12 mouse cellular contexts compared by ENCODE assay signal in genomic region chr11:46235334-46235733, GRCm38 (mm10). TPM values are rescaled to one million over a fixed set of nuclear protein-coding genes. Genes with fewer than 3 reads are reported as not detected.
A peak's percentile ranks its signal among the peaks of the same experiment; 100 is the strongest.
DNase-seq lines count a peak whose midpoint lies in the region; ATAC-seq and TF ChIP-seq lines count a peak whose summit lies in the region.
"Had no signal": no experiment of that assay in that cellular context is flagged by ENCODE, and none has a peak within 500 bp of the region (broad histone marks: within the 10 kb centered on the region; RNA-seq: fewer than 3 reads in every experiment).

Gene Fndc9, plus strand, starts transcription at chr11:46235531.

- no peak within 1 kb of the TSS for H3K4me3 ChIP-seq in forebrain, embryonic 10.5 days
- no peak within 1 kb of the TSS; the same call in 1 of the 2 replicates for H3K4me3 ChIP-seq in olfactory bulb, adult 2 months (ENCODE audit: insufficient read depth, low read depth, low read length)
- H3K4me3 ChIP-seq: embryonic facial prominence, embryonic 12.5 days; limb, embryonic 12.5 days had no signal

- peaks cover 32% of the 10 kb centered on the region for H3K36me3 ChIP-seq in forebrain, embryonic 10.5 days (replicated peaks)
- H3K36me3 ChIP-seq: embryonic facial prominence, embryonic 12.5 days had no signal

- H3K9me3 ChIP-seq in forebrain, embryonic 10.5 days = no peaks in the 10 kb centered on the region
- H3K9me3 ChIP-seq: embryonic facial prominence, embryonic 12.5 days; limb, embryonic 12.5 days had no signal

- DNase-seq in forebrain, embryonic 10.5 days (ENCODE audit: extremely low spot score, low spot score) = peak; percentile 41
- peak; percentile 78 to 87 for DNase-seq in frontal cortex, postnatal 36 days (ENCODE audit: low spot score in 2 of 2)
- DNase-seq in left cerebral cortex, adult 9 months (ENCODE audit: low spot score in 2 of 2) = peak; percentile 87 to 91
- DNase-seq in MN1 (ENCODE audit: low spot score) = no peak
- no peak for DNase-seq in spleen, adult 18-20 months
- no peak for DNase-seq in gastrocnemius, postnatal 10 days

- TF ChIP-seq CTCF in olfactory bulb, adult 2 months (IDR thresholded peaks at IDR 0.05; ENCODE audit: insufficient read depth, low read depth, low read length) = no peak

- ATAC-seq in inflammation-experienced regulatory T-cells, adult 6 months = no peak

- peak within 1 kb of the TSS; percentile 63; the same call in 1 of the 2 replicates for H3K27ac ChIP-seq in forebrain, embryonic 10.5 days
- peak within 1 kb of the TSS; percentile 64 for H3K27ac ChIP-seq in olfactory bulb, adult 2 months (ENCODE audit: insufficient read depth, low read depth, low read length)
- H3K27ac ChIP-seq: embryonic facial prominence, embryonic 12.5 days; limb, embryonic 12.5 days; macrophage had no signal

- whole genome bisulfite sequencing in forebrain, embryonic 10.5 days = 59% methylated on average over 11 of the region's 11 CpGs
- WGBS in olfactory bulb, adult 2 months = 32% methylated on average over 11 of the region's 11 CpGs

- TF ChIP-seq POLR2A in olfactory bulb, adult 2 months (IDR thresholded peaks at IDR 0.05; ENCODE audit: insufficient read depth, low read depth, low read length) = no peak

- peaks cover 22% of the 10 kb centered on the region for H3K4me1 ChIP-seq in forebrain, embryonic 10.5 days
- peaks cover 12% of the 10 kb centered on the region for H3K4me1 ChIP-seq in olfactory bulb, adult 2 months (ENCODE audit: control insufficient read depth, insufficient read depth, low read length)
- H3K4me1 ChIP-seq: embryonic facial prominence, embryonic 12.5 days; limb, embryonic 12.5 days had no signal

- no peaks in the 10 kb centered on the region for H3K27me3 ChIP-seq in forebrain, embryonic 10.5 days (ENCODE audit: poor library complexity, severe bottlenecking)
- H3K27me3 ChIP-seq: embryonic facial prominence, embryonic 12.5 days; limb, embryonic 12.5 days had no signal

RNA-seq across cellular contexts. Expression of gene Fndc9, which starts in this region (rescaled TPM):
- 0.43 and 0.66 TPM in 2 replicates for polyA plus RNA-seq in forebrain, embryonic 10.5 days (2016; fragmentation: Nextera tagmentation; extraction: Ambion mirVana)
- not detected in 2 replicates for polyA plus RNA-seq in olfactory bulb, adult 2 months (2012; ENCODE audit: insufficient read depth, insufficient read length, low replicate concordance, missing spikeins)
- 1 to 10 TPM in 1 of 3 experiments, under 1 TPM in 2; 0.57 to 1.5 (median 0.77) TPM for polyA plus RNA-seq in inflammation-experienced regulatory T-cells, adult 6 months (2017; shearing (Covaris generic))
- not detected for total RNA-seq in gastrocnemius, postnatal 10 days (2021)
- polyA plus RNA-seq: macrophage; small intestine, adult 2 months had no signal

Comparison
In these comparisons a context has a peak if more than half of its experiments do, and no peak if none do; other contexts are left out.
1. Peak in DNase-seq and H3K27ac ChIP-seq in forebrain, embryonic 10.5 days; RNA of the gene not detected or under 1 TPM.
2. DNase-seq: peak in frontal cortex, postnatal 36 days (2 of 2) and left cerebral cortex, adult 9 months (2 of 2); none in MN1 (single experiment), spleen, adult 18-20 months (0 of 2) and gastrocnemius, postnatal 10 days (single experiment).